Mouse (Mus musculus) ES-E14 (cell line): ENCODE data around the gene St7l. TPM values are rescaled to one million over a fixed set of nuclear protein-coding genes. Genes with fewer than 3 reads are reported as not detected.

Source experiments
- DNase-seq: peaks from one replicate; pipeline ENCODE4 v3.0.0-alpha.2; 2013; ENCODE audit warnings: low read depth, low spot score
- H3K27ac ChIP-seq: 2 replicates; pipeline ENCODE4 v1.5.1; 2012; ENCODE audit warnings: low read depth, mild to moderate bottlenecking, low read length, moderate library complexity, mixed read lengths; ENCODE audit not compliant: poor library complexity, insufficient read depth, severe bottlenecking
- H3K36me3 ChIP-seq: 2 replicates; pipeline ENCODE4 v1.6.1; 2012; ENCODE audit warnings: mild to moderate bottlenecking, low read length, moderate library complexity, mixed read lengths; ENCODE audit not compliant: control insufficient read depth, poor library complexity, insufficient read depth, severe bottlenecking
- H3K4me1 ChIP-seq, 2 experiments: fragments of 150-350 bp in 1 of 2; sonication (generic) in 1 of 2; 2 replicates each; pipeline ENCODE4 v1.6.1; 2012; ENCODE audit warnings: low read length in 2 of 2, mild to moderate bottlenecking in 1 of 2, mixed read lengths in 1 of 2; ENCODE audit not compliant: control insufficient read depth in 2 of 2, insufficient read depth in 2 of 2, poor library complexity in 1 of 2
- H3K4me3 ChIP-seq, 2 experiments: fragments of 150-350 bp in 1 of 2; sonication (generic) in 1 of 2; 2 replicates each; pipeline ENCODE4 v1.5.1; 2012; ENCODE audit warnings: low read length in 2 of 2, low read depth in 1 of 2, mild to moderate bottlenecking in 1 of 2, mixed read lengths in 1 of 2; ENCODE audit not compliant: insufficient read depth in 1 of 2, poor library complexity in 1 of 2, severe bottlenecking in 1 of 2
- H3K9ac ChIP-seq: 2 replicates; pipeline ENCODE4 v1.6.1; 2012; ENCODE audit warnings: low read depth, mild to moderate bottlenecking, low read length, mixed read lengths; ENCODE audit not compliant: poor library complexity, insufficient read depth, severe bottlenecking
- H3K9me3 ChIP-seq: fragments of 150-350 bp; sonication (generic); 2 replicates; pipeline ENCODE4 v1.6.1; 2012; ENCODE audit warnings: low read depth, mild to moderate bottlenecking, low read length; ENCODE audit not compliant: control insufficient read depth, insufficient read depth
- CHD2 ChIP-seq: IDR thresholded peaks from 2 replicates; pipeline ENCODE4 v1.6.1; 2014; ENCODE audit warnings: mild to moderate bottlenecking, low read depth, low read length, inconsistent platforms
- HCFC1 ChIP-seq: IDR thresholded peaks from 2 replicates; pipeline ENCODE4 v1.6.1; 2012; ENCODE audit warnings: low read length, inconsistent platforms, borderline replicate concordance; ENCODE audit not compliant: insufficient read depth
- MAFK ChIP-seq: IDR thresholded peaks from 2 replicates; pipeline ENCODE4 v1.6.1; 2014; ENCODE audit warnings: mild to moderate bottlenecking, low read depth, low read length, inconsistent platforms; ENCODE audit not compliant: insufficient read depth
- ZC3H11A ChIP-seq: IDR thresholded peaks from 2 replicates; pipeline ENCODE4 v1.6.1; 2012; ENCODE audit warnings: low read depth, mild to moderate bottlenecking, inconsistent platforms, low read length, borderline replicate concordance
- ZNF384 ChIP-seq: IDR thresholded peaks from 2 replicates; pipeline ENCODE4 v1.6.1; 2012; ENCODE audit warnings: low read depth, low read length, inconsistent platforms
- in situ Hi-C, 2 experiments: fragments of 600-800 bp; cut with MboI; formaldehyde crosslinking; loops; one replicate each; pipeline ENCODE4 v1.15.1; 2025; ENCODE audit warnings: low sequenced_read_pairs in 2 of 2, inconsistent platforms in 1 of 2; ENCODE audit not compliant: unreplicated experiment in 2 of 2
- total RNA-seq: library from RNA; depleted of rRNA; stranded (reverse); fragments of 300-350 nt; gene quantifications from 2 replicates; pipeline ENCODE4 v1.2.3, GENCODE M21; 2012

St7l gene
- total RNA-seq, 1 experiment = 14.3 TPM

- no peak for TF ChIP-seq CHD2
- TF ChIP-seq MAFK = no peak
- TF ChIP-seq HCFC1 = no peak
- no peak for TF ChIP-seq ZNF384
- TF ChIP-seq ZC3H11A = no peak
- Histone ChIP-seq H3K9ac (no peak overlapping the region), H3K4me3 (no peak overlapping the region), H3K27ac (no peak overlapping the region), H3K9me3 (no peaks in the 10 kb centered on the region), H3K4me1 (peaks cover 0 to 4% of the 10 kb centered on the region in 2 experiments; a peak in 2 of 4 replicates), H3K36me3 (peaks cover 2% of the 10 kb centered on the region; the same call in 1 of the 2 replicates)
- in situ Hi-C loops = no loop called here
- DNase-seq = no peak
Measured at GRCm38 (mm10) chr3:104942682-104943081, 78.9 kb downstream of the St7l start.

- H3K36me3 ChIP-seq = peaks cover 2% of the 10 kb centered on the region; the same call in 1 of the 2 replicates
- DNase-seq = no peak
- H3K4me1 ChIP-seq = peaks cover 0 to 4% of the 10 kb centered on the region in 2 experiments; a peak in 2 of 4 replicates
- TF ChIP-seq ZC3H11A = no peak
- TF ChIP-seq HCFC1 = no peak
- no peak for TF ChIP-seq MAFK
- no peak for TF ChIP-seq ZNF384
- no peak for TF ChIP-seq CHD2
- in situ Hi-C loops = no loop called here
- no peak overlapping the region for H3K4me3 ChIP-seq
- no peaks in the 10 kb centered on the region for H3K9me3 ChIP-seq
- H3K27ac ChIP-seq = no peak overlapping the region
- no peak overlapping the region for H3K9ac ChIP-seq
Measured at GRCm38 (mm10) chr3:104943333-104943732, 79.5 kb downstream of the St7l start.

DNA sequence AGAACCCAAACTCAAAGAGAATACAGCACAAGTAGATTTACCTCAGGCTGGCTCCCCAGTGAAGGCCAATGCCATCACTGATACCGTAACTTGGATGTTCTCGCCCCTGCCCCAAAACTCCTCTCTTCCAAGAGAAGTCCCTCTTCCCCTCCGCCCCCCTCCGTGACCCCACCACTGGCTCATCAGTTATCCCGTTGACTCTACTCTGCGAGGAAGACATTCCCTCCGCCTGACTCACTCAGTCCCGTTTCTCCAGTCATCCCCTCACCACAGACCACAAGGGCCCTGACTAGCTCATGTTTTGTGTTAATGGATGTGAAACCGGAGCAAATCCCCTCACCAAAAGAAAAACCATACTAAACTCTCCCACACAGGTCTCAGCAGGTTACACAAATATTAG is 81.1 kb downstream of the St7l start:
- H3K4me1 ChIP-seq = peaks cover 0 to 4% of the 10 kb centered on the region in 2 experiments; a peak in 2 of 4 replicates
- H3K9ac ChIP-seq = no peak overlapping the region
- no peak overlapping the region for H3K27ac ChIP-seq
- H3K9me3 ChIP-seq = no peaks in the 10 kb centered on the region
- no peak overlapping the region for H3K4me3 ChIP-seq
- no peak for DNase-seq
- TF ChIP-seq ZC3H11A = no peak
- TF ChIP-seq HCFC1 = no peak
- no peak for TF ChIP-seq MAFK
- TF ChIP-seq ZNF384 = no peak
- TF ChIP-seq CHD2 = no peak
- in situ Hi-C loops = no loop called here
- H3K36me3 ChIP-seq = peaks cover 2% of the 10 kb centered on the region; the same call in 1 of the 2 replicates

DNA sequence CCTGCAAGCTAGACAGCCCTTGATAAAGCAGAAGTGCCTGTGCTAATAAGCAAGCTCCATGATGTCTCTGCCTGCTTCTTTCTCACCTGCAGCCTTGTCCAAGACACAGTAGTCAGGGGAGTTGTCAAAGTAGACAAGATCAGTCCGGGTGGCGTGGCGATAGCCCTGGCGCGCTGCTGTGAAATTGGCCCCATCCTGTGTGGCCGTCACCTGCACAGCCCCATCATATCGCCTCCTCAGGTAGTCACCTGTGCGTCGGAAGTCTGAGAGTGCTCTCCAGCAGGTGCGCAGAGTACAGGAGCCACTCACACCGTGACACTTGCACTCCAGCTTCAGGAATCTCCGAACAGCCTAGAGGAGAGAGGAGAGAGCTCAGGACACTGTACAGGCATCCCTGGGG is 87.1 kb downstream of the St7l start:
- in situ Hi-C loops = no loop called here
- peaks cover 0 to 8% of the 10 kb centered on the region in 2 experiments; a peak in 3 of 4 replicates for H3K4me1 ChIP-seq
- no peak overlapping the region for H3K9ac ChIP-seq
- DNase-seq = no peak
- peaks cover 7% of the 10 kb centered on the region; the same call in 1 of the 2 replicates for H3K36me3 ChIP-seq
- no peak for TF ChIP-seq ZNF384
- TF ChIP-seq CHD2 = no peak
- no peak for TF ChIP-seq MAFK
- no peak for TF ChIP-seq HCFC1
- TF ChIP-seq ZC3H11A = no peak
- no peak overlapping the region for H3K4me3 ChIP-seq
- no peak overlapping the region for H3K27ac ChIP-seq
- no peaks in the 10 kb centered on the region for H3K9me3 ChIP-seq
